Mouse (Mus musculus) left cerebral cortex, adult 8-10 months (tissue): ENCODE results near the gene Tgtp1. TPM values are rescaled to one million over a fixed set of nuclear protein-coding genes. Genes with fewer than 3 reads are reported as not detected.
"Not testable (repeated sequence)": the region's sequence is repeated elsewhere in the genome, so short reads cannot be mapped to it uniquely, and the experiment has no call there.

Experiments
- DNase-seq, 2 experiments: peaks; one replicate each; pipeline ENCODE4 v3.0.0; 2022; ENCODE audit warnings: low spot score in 2 of 2
- total RNA-seq, 4 experiments: library from RNA; stranded (reverse); gene quantifications; 2 replicates each; pipeline ENCODE4 v1.2.4; 2022

Gene Tgtp1
- total RNA-seq, result 1 to 10 TPM in 2 of 4 experiments, under 1 TPM in 2; 0.42 to 1.3 (median 0.88) TPM

GRCm38 (mm10) chr11:48994018-48994417 lies at the start of gene Tgtp1:
Tgtp1 (minus strand) TSS chr11:48994172.
- DNase-seq, result not testable (repeated sequence)

GRCm38 (mm10) chr11:49012074-49012473 lies 18.1 kb upstream of the Tgtp1 start:
- not testable (repeated sequence) for DNase-seq

- not testable (repeated sequence) for DNase-seq
Observed at GRCm38 (mm10) chr11:49006785-49007184, 12.8 kb upstream of the Tgtp1 start.

- not testable (repeated sequence) for DNase-seq
Observed at GRCm38 (mm10) chr11:49006317-49006716, 12.3 kb upstream of the Tgtp1 start.

GRCm38 (mm10) chr11:49000411-49000810 lies 6.4 kb upstream of the Tgtp1 start:
- not testable (repeated sequence) for DNase-seq

- DNase-seq, result not testable (repeated sequence)
Observed at GRCm38 (mm10) chr11:48993296-48993695, 676 bp downstream of the Tgtp1 start.

- not testable (repeated sequence) for DNase-seq
Observed at GRCm38 (mm10) chr11:48991740-48992520, 2.0 kb downstream of the Tgtp1 start, which contains the start of gene Gm12185. Gm12185 (minus strand) TSS chr11:48992226.

- DNase-seq, result not testable (repeated sequence)
Observed at GRCm38 (mm10) chr11:48989981-48990380, 4.0 kb downstream of the Tgtp1 start.

GRCm38 (mm10) chr11:48988219-48988618 lies 5.8 kb downstream of the Tgtp1 start:
- not testable (repeated sequence) for DNase-seq

GRCm38 (mm10) chr11:48982848-48983247 lies 11.1 kb downstream of the Tgtp1 start:
- not testable (repeated sequence) for DNase-seq

GRCm38 (mm10) chr11:48980052-48980451 lies 13.9 kb downstream of the Tgtp1 start:
- DNase-seq, result not testable (repeated sequence)

- not testable (repeated sequence) for DNase-seq
Observed at GRCm38 (mm10) chr11:48979251-48979650, 14.7 kb downstream of the Tgtp1 start, which contains the start of gene 9930111J21Rik1. 9930111J21Rik1 (minus strand) TSS chr11:48979398.

GRCm38 (mm10) chr11:48978240-48978939 lies 15.6 kb downstream of the Tgtp1 start, which contains the start of gene Olfr56:
Olfr56 (plus strand) TSS chr11:48978889.
- not testable (repeated sequence) for DNase-seq

GRCm38 (mm10) chr11:48974686-48975085 lies 19.3 kb downstream of the Tgtp1 start:
- DNase-seq, result not testable (repeated sequence)

GRCm38 (mm10) chr11:48946090-48946489 lies 47.9 kb downstream of the Tgtp1 start, which contains the start of gene Psme2b:
Psme2b (minus strand) TSS chr11:48946190.
- not testable (repeated sequence) for DNase-seq

- DNase-seq, result not testable (repeated sequence)
Observed at GRCm38 (mm10) chr11:48939286-48939685, 54.7 kb downstream of the Tgtp1 start.

Other genes with a start within 250 kb of the Tgtp1 start
- 100 to 1,000 TPM; 246 to 281 (median 256) TPM for gene Rack1, start 193.8 kb downstream of the Tgtp1 start, total RNA-seq
- gene Trim41, start 176.8 kb downstream of the Tgtp1 start, total RNA-seq, result 10 to 100 TPM; 57.7 to 65.7 (median 61.3) TPM
- 1 to 10 TPM; 3.4 to 4.5 (median 3.8) TPM for gene Trim7, start 168.0 kb downstream of the Tgtp1 start, total RNA-seq
- 1 to 10 TPM in 1 of 4 experiments, under 1 TPM in 3; 0.38 to 1.8 (median 0.45) TPM for gene Gm12184, start 167.5 kb downstream of the Tgtp1 start, total RNA-seq
- 10 to 100 TPM in 2 of 4 experiments, 1 to 10 TPM in 2; 8.3 to 14.0 (median 10.7) TPM for gene Irgm1, start 122.5 kb downstream of the Tgtp1 start, total RNA-seq
- gene Gm5431, start 92.0 kb downstream of the Tgtp1 start, total RNA-seq, result under 1 TPM in 3 of 4 experiments, not detected in 1; 0.17 to 0.86 (median 0.53) TPM
- 1 to 10 TPM; 1.2 to 3.5 (median 2.6) TPM for gene Psme2b, start 48.0 kb downstream of the Tgtp1 start, total RNA-seq
- gene Olfr56, start 15.3 kb downstream of the Tgtp1 start, total RNA-seq, result not detected
- 1 to 10 TPM in 3 of 4 experiments, under 1 TPM in 1; 0.96 to 3.1 (median 1.8) TPM for gene 9930111J21Rik1, start 14.8 kb downstream of the Tgtp1 start, total RNA-seq
- under 1 TPM; 0.30 to 0.41 (median 0.37) TPM for gene Gm12185, start 1.9 kb downstream of the Tgtp1 start, total RNA-seq
- gene 9930111J21Rik2, start 57.1 kb upstream of the Tgtp1 start, total RNA-seq, result 1 to 10 TPM; 1.3 to 3.1 (median 2.4) TPM
- gene Tgtp2, start 70.0 kb upstream of the Tgtp1 start, total RNA-seq, result under 1 TPM in 2 of 4 experiments, not detected in 2; 0.23 to 0.56 TPM
- 1 to 10 TPM in 1 of 4 experiments, under 1 TPM in 3; 0.81 to 1.0 (median 0.88) TPM for gene Ifi47, start 82.4 kb upstream of the Tgtp1 start, total RNA-seq
- gene Olfr1396, start 120.7 kb upstream of the Tgtp1 start, total RNA-seq, result not detected
- gene Olfr1395, start 148.1 kb upstream of the Tgtp1 start, total RNA-seq, result not detected
- not detected for gene Olfr1394, start 160.2 kb upstream of the Tgtp1 start, total RNA-seq
- under 1 TPM in 1 of 4 experiments, not detected in 3; 0.09 TPM for gene Btnl9, start 193.0 kb upstream of the Tgtp1 start, total RNA-seq
- gene Zfp62, start 209.1 kb upstream of the Tgtp1 start, total RNA-seq, result 10 to 100 TPM; 64.1 to 83.4 (median 73.4) TPM